Mouse (Mus musculus): ENCODE data around the gene Mta2. TPM values are rescaled to one million over a fixed set of nuclear protein-coding genes. Genes with fewer than 3 reads are reported as not detected.

Gene Mta2
- polyA plus RNA-seq, 1 experiment from 2014 or later: 63.2 TPM

DNA sequence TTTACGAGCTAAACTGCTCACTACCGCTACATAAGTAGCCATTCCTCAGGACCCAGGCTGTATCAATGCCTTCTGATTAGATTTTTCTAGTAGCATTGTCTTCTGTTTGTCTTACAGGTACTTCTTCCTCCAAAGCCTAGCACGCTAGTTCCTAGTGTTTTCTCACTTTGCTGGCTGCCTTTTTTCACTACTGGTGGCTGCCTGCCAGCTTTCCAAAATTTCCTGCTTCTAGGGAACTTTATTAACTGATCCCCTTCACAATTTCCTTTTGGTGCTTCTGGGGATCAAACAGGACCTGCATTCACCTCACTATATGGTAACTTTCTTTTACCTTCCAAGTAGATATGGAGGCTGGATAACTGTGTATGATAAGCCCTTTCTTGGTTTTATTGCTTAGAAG lies 42.6 kb upstream of the Mta2 start:
- Histone ChIP-seq H3K4me1 (replicated peaks; ENCODE audit: control insufficient read depth, insufficient read depth, low read length) (peaks cover 11% of the 10 kb centered on the region), H3K27ac (ENCODE audit: low read depth, low read length) (no peak overlapping the region), H3K36me3 (ENCODE audit: control insufficient read depth, insufficient read depth, low read length) (peaks cover 2% of the 10 kb centered on the region; the same call in 1 of the 2 replicates), H3K4me2 (ENCODE audit: low read depth, low read length, severe bottlenecking) (peak overlapping the region; percentile 89), H3K9me3 (ENCODE audit: control insufficient read depth, low read length) (no peaks in the 10 kb centered on the region), H3K27me3 (ENCODE audit: control insufficient read depth, insufficient read depth, low read length) (no peaks in the 10 kb centered on the region), H3K4me3 (ENCODE audit: low read depth, low read length) (peak overlapping the region; percentile 97), H3K9ac (ENCODE audit: low read length) (peak overlapping the region; percentile 79)
- 75% methylated on average over 3 of the region's 3 CpGs for WGBS
- DNase-seq (ENCODE audit: low spot score) (no peak), ATAC-seq (replicated peaks; ENCODE audit: low FRiP score) (no peak)

- Histone ChIP-seq H3K4me2 (ENCODE audit: low read depth, low read length, severe bottlenecking) (no peak overlapping the region), H3K27me3 (ENCODE audit: control insufficient read depth, insufficient read depth, low read length) (no peaks in the 10 kb centered on the region), H3K9ac (ENCODE audit: low read length) (no peak overlapping the region), H3K36me3 (ENCODE audit: control insufficient read depth, insufficient read depth, low read length) (peaks cover 12% of the 10 kb centered on the region; the same call in 1 of the 2 replicates), H3K4me1 (replicated peaks; ENCODE audit: control insufficient read depth, insufficient read depth, low read length) (peaks cover 6% of the 10 kb centered on the region), H3K9me3 (ENCODE audit: control insufficient read depth, low read length) (no peaks in the 10 kb centered on the region), H3K4me3 (ENCODE audit: low read depth, low read length) (no peak overlapping the region), H3K27ac (ENCODE audit: low read depth, low read length) (no peak overlapping the region)
- no peak for ATAC-seq (replicated peaks; ENCODE audit: low FRiP score)
- no peak for DNase-seq (ENCODE audit: low spot score)
- 94% methylated on average over 5 of the region's 5 CpGs for WGBS
Measured at GRCm38 (mm10) chr19:8903412-8903811, 38.3 kb upstream of the Mta2 start.

- ATAC-seq (replicated peaks; ENCODE audit: low FRiP score) (no peak), DNase-seq (ENCODE audit: low spot score) (no peak)
- 91% methylated on average over 6 of the region's 6 CpGs for WGBS
- H3K36me3 ChIP-seq (ENCODE audit: control insufficient read depth, insufficient read depth, low read length): peaks cover 26% of the 10 kb centered on the region; the same call in 1 of the 2 replicates
- no peak overlapping the region for H3K4me2 ChIP-seq (ENCODE audit: low read depth, low read length, severe bottlenecking)
- H3K4me3 ChIP-seq (ENCODE audit: low read depth, low read length): no peak overlapping the region
- no peak overlapping the region for H3K9ac ChIP-seq (ENCODE audit: low read length)
- no peaks in the 10 kb centered on the region for H3K27me3 ChIP-seq (ENCODE audit: control insufficient read depth, insufficient read depth, low read length)
- no peaks in the 10 kb centered on the region for H3K4me1 ChIP-seq (replicated peaks; ENCODE audit: control insufficient read depth, insufficient read depth, low read length)
- no peak overlapping the region for H3K27ac ChIP-seq (ENCODE audit: low read depth, low read length)
- no peaks in the 10 kb centered on the region for H3K9me3 ChIP-seq (ENCODE audit: control insufficient read depth, low read length)
Measured at GRCm38 (mm10) chr19:8908531-8908930, 33.1 kb upstream of the Mta2 start.

- Histone ChIP-seq H3K27ac (ENCODE audit: low read depth, low read length) (no peak overlapping the region), H3K36me3 (ENCODE audit: control insufficient read depth, insufficient read depth, low read length) (peaks cover 46% of the 10 kb centered on the region), H3K4me3 (ENCODE audit: low read depth, low read length) (no peak overlapping the region), H3K4me2 (ENCODE audit: low read depth, low read length, severe bottlenecking) (no peak overlapping the region), H3K9me3 (ENCODE audit: control insufficient read depth, low read length) (no peaks in the 10 kb centered on the region), H3K4me1 (replicated peaks; ENCODE audit: control insufficient read depth, insufficient read depth, low read length) (no peaks in the 10 kb centered on the region), H3K27me3 (ENCODE audit: control insufficient read depth, insufficient read depth, low read length) (no peaks in the 10 kb centered on the region), H3K9ac (ENCODE audit: low read length) (no peak overlapping the region)
- DNase-seq (ENCODE audit: low spot score) (no peak), ATAC-seq (replicated peaks; ENCODE audit: low FRiP score) (no peak)
- 97% methylated on average over 5 of the region's 5 CpGs for WGBS
Measured at GRCm38 (mm10) chr19:8911810-8912209, 29.9 kb upstream of the Mta2 start.

DNA sequence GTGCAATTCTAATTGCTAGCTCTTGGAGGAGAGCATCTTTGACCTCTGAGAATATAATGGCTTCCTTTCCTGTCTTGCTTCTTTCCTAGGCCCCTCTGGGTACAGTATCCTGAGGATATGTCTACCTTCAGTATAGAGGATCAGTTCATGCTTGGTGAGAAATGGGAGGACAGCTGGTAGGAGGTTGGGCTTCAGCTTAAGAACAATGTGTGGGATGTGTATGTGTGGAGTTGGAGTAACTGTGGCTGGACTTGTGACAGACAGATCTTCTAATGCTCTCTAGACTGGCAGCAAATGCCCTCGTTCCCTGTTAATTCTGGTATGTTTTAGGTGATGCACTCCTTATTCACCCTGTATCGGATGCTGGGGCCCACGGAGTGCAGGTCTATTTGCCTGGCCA lies 27.5 kb upstream of the Mta2 start:
- no peak for ATAC-seq (replicated peaks; ENCODE audit: low FRiP score)
- Histone ChIP-seq H3K4me1 (replicated peaks; ENCODE audit: control insufficient read depth, insufficient read depth, low read length) (no peaks in the 10 kb centered on the region), H3K27ac (ENCODE audit: low read depth, low read length) (no peak overlapping the region), H3K4me2 (ENCODE audit: low read depth, low read length, severe bottlenecking) (no peak overlapping the region), H3K36me3 (ENCODE audit: control insufficient read depth, insufficient read depth, low read length) (peaks cover 41% of the 10 kb centered on the region), H3K4me3 (ENCODE audit: low read depth, low read length) (no peak overlapping the region), H3K9me3 (ENCODE audit: control insufficient read depth, low read length) (no peaks in the 10 kb centered on the region), H3K27me3 (ENCODE audit: control insufficient read depth, insufficient read depth, low read length) (no peaks in the 10 kb centered on the region), H3K9ac (ENCODE audit: low read length) (no peak overlapping the region)
- WGBS: 95% methylated on average over 3 of the region's 3 CpGs
- no peak for DNase-seq (ENCODE audit: low spot score)

- Histone ChIP-seq H3K9me3 (ENCODE audit: control insufficient read depth, low read length) (no peaks in the 10 kb centered on the region), H3K4me1 (replicated peaks; ENCODE audit: control insufficient read depth, insufficient read depth, low read length) (peaks cover 4% of the 10 kb centered on the region; the same call in 1 of the 2 replicates), H3K9ac (ENCODE audit: low read length) (no peak overlapping the region), H3K4me2 (ENCODE audit: low read depth, low read length, severe bottlenecking) (no peak overlapping the region), H3K4me3 (ENCODE audit: low read depth, low read length) (no peak overlapping the region), H3K27me3 (ENCODE audit: control insufficient read depth, insufficient read depth, low read length) (no peaks in the 10 kb centered on the region), H3K27ac (ENCODE audit: low read depth, low read length) (no peak overlapping the region), H3K36me3 (ENCODE audit: control insufficient read depth, insufficient read depth, low read length) (peaks cover 26% of the 10 kb centered on the region)
- DNase-seq (ENCODE audit: low spot score) (no peak), ATAC-seq (replicated peaks; ENCODE audit: low FRiP score) (no peak)
- WGBS: 95% methylated on average over 3 of the region's 3 CpGs
Measured at GRCm38 (mm10) chr19:8919000-8919399, 22.7 kb upstream of the Mta2 start.

GRCm38 (mm10) chr19:8919684-8920072 lies 22.0 kb upstream of the Mta2 start:
- Histone ChIP-seq H3K4me2 (ENCODE audit: low read depth, low read length, severe bottlenecking) (peak overlapping the region; percentile 93; the same call in 1 of the 2 replicates), H3K9me3 (ENCODE audit: control insufficient read depth, low read length) (no peaks in the 10 kb centered on the region), H3K9ac (ENCODE audit: low read length) (peak overlapping the region; percentile 77), H3K27ac (ENCODE audit: low read depth, low read length) (peak overlapping the region; percentile 68), H3K27me3 (ENCODE audit: control insufficient read depth, insufficient read depth, low read length) (no peaks in the 10 kb centered on the region), H3K4me3 (ENCODE audit: low read depth, low read length) (no peak overlapping the region; the same call in 1 of the 2 replicates), H3K36me3 (ENCODE audit: control insufficient read depth, insufficient read depth, low read length) (peaks cover 19% of the 10 kb centered on the region), H3K4me1 (replicated peaks; ENCODE audit: control insufficient read depth, insufficient read depth, low read length) (peaks cover 4% of the 10 kb centered on the region; the same call in 1 of the 2 replicates)
- WGBS: 76% methylated on average over 6 of the region's 6 CpGs
- ATAC-seq (replicated peaks; ENCODE audit: low FRiP score) (0 out of 2 replicates have a peak, but pooled peaks have one; percentile 17), DNase-seq (ENCODE audit: low spot score) (no peak)

DNA sequence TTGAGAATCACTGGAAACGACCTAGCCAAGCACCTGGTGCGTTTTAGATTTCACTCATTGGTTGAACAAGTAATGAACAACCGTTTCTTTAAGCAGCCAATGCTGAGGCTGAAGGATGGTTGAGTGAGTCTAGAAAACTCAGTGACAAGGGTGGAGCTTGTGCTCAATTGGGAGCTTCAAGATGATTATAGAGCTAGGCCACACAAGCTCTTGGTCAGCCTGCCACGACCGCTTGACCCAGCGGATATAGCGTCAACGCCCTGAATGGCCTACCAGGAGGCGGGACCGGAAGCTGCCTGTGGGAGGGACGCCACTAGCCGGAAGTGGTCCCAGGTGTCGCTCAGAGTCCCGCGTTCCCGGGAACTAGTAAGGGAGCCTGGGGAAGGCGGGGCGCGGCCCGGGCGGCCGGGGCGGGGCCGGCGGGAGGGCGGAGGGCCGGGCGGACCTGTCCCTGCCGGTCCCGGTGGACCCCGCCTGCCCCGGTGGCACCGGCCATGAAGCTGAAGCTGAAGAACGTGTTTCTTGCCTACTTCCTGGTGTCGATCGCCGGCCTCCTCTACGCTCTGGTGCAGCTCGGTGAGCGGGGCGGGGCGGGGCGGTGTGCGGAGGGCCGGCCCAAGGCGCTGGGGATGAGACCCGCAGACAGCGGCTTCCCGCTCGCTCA lies 21.5 kb upstream of the Mta2 start, which contains the start of gene B3gat3:
Gene B3gat3 (plus strand): TSS at position 302 of the 664 bp plus-strand sequence.
- peak within 1 kb of the TSS; percentile 93 for H3K4me2 ChIP-seq (ENCODE audit: low read depth, low read length, severe bottlenecking)
- H3K36me3 ChIP-seq (ENCODE audit: control insufficient read depth, insufficient read depth, low read length): peaks cover 14% of the 10 kb centered on the region
- ATAC-seq (replicated peaks; ENCODE audit: low FRiP score): peak; percentile 98
- DNase-seq (ENCODE audit: low spot score): peak; percentile 95
- 3% methylated on average over 43 of the region's 50 CpGs for WGBS
- peaks cover 4% of the 10 kb centered on the region; the same call in 1 of the 2 replicates for H3K4me1 ChIP-seq (replicated peaks; ENCODE audit: control insufficient read depth, insufficient read depth, low read length)
- H3K4me3 ChIP-seq (ENCODE audit: low read depth, low read length): peak within 1 kb of the TSS; percentile 89
- H3K27ac ChIP-seq (ENCODE audit: low read depth, low read length): peak within 1 kb of the TSS; percentile 68
- H3K9ac ChIP-seq (ENCODE audit: low read length): peak within 1 kb of the TSS; percentile 77
- H3K9me3 ChIP-seq (ENCODE audit: control insufficient read depth, low read length): no peaks in the 10 kb centered on the region
- H3K27me3 ChIP-seq (ENCODE audit: control insufficient read depth, insufficient read depth, low read length): no peaks in the 10 kb centered on the region

Data from forebrain, embryonic 11.5 days (tissue).